Mouse (Mus musculus): ENCODE results near the gene Myh7. TPM values are rescaled to one million over a fixed set of nuclear protein-coding genes. Genes with fewer than 3 reads are reported as not detected.

The Myh7 gene
- polyA plus RNA-seq, 1 experiment from 2014 or later, result 4.4 TPM

MicroRNAs encoded within 50 kb of the gene (microRNA counts, 519-probe panel; counts per million panel counts)
- microRNA mmu-miR-208a (1,763 counts per million, percentile 10 among the panel's probes with 10 or more counts), microRNA mmu-miR-208b (31.7 counts per million)

Small RNAs within 50 kb of the gene (microRNA-seq; reads per million reads assigned to microRNA genes)
- gene Mir208a, result 3.1 reads per million, percentile 15 among the genes with 10 or more reads in this experiment
- 34.0 reads per million, percentile 44 among the genes with 10 or more reads in this experiment for gene Mir208b

Other genes starting within 250 kb of the Myh7 start
- 12.8 and 14.2 TPM in 2 replicates for gene Slc7a8, start 212.7 kb downstream of the Myh7 start, polyA plus RNA-seq (2015; fragmentation: Nextera tagmentation; extraction: Ambion mirVana)
- not detected in 2 replicates for gene Rnf212b, start 180.5 kb downstream of the Myh7 start, polyA plus RNA-seq (2015; fragmentation: Nextera tagmentation; extraction: Ambion mirVana)
- 18.0 and 18.3 TPM in 2 replicates for gene Homez, start 123.7 kb downstream of the Myh7 start, polyA plus RNA-seq (2015; fragmentation: Nextera tagmentation; extraction: Ambion mirVana)
- 1.9 and 2.2 TPM in 2 replicates for gene Ppp1r3e, start 117.1 kb downstream of the Myh7 start, polyA plus RNA-seq (2015; fragmentation: Nextera tagmentation; extraction: Ambion mirVana)
- gene Bcl2l2, start 111.2 kb downstream of the Myh7 start, polyA plus RNA-seq (2015; fragmentation: Nextera tagmentation; extraction: Ambion mirVana), result 4.0 and 4.7 TPM in 2 replicates
- gene Gm20521, start 111.2 kb downstream of the Myh7 start, polyA plus RNA-seq (2015; fragmentation: Nextera tagmentation; extraction: Ambion mirVana), result 0.14 and 0.75 TPM in 2 replicates
- gene Pabpn1, start 102.1 kb downstream of the Myh7 start, polyA plus RNA-seq (2015; fragmentation: Nextera tagmentation; extraction: Ambion mirVana), result 144 and 157 TPM in 2 replicates
- gene Slc22a17, start 81.5 kb downstream of the Myh7 start, polyA plus RNA-seq (2015; fragmentation: Nextera tagmentation; extraction: Ambion mirVana), result 47.6 and 53.8 TPM in 2 replicates
- gene Efs, start 68.5 kb downstream of the Myh7 start, polyA plus RNA-seq (2015; fragmentation: Nextera tagmentation; extraction: Ambion mirVana), result 29.1 and 32.1 TPM in 2 replicates
- not detected in 2 replicates for gene Il25, start 61.9 kb downstream of the Myh7 start, polyA plus RNA-seq (2015; fragmentation: Nextera tagmentation; extraction: Ambion mirVana)
- 0.96 and 2.0 TPM in 2 replicates for gene Cmtm5, start 58.4 kb downstream of the Myh7 start, polyA plus RNA-seq (2015; fragmentation: Nextera tagmentation; extraction: Ambion mirVana)
- 1.6 TPM in 2 replicates for gene Myh6, start 27.7 kb downstream of the Myh7 start, polyA plus RNA-seq (2015; fragmentation: Nextera tagmentation; extraction: Ambion mirVana)
- gene Gm17428, start 17.7 kb downstream of the Myh7 start, polyA plus RNA-seq (2015; fragmentation: Nextera tagmentation; extraction: Ambion mirVana), result not detected in 2 replicates
- 79.5 and 85.4 TPM in 2 replicates for gene Ngdn, start 20.8 kb upstream of the Myh7 start, polyA plus RNA-seq (2015; fragmentation: Nextera tagmentation; extraction: Ambion mirVana)
- gene Zfhx2, start 97.7 kb upstream of the Myh7 start, polyA plus RNA-seq (2015; fragmentation: Nextera tagmentation; extraction: Ambion mirVana), result 6.0 and 6.5 TPM in 2 replicates
- 21.0 and 21.5 TPM in 2 replicates for gene Thtpa, start 100.2 kb upstream of the Myh7 start, polyA plus RNA-seq (2015; fragmentation: Nextera tagmentation; extraction: Ambion mirVana)
- 15.9 and 18.9 TPM in 2 replicates for gene Ap1g2, start 112.0 kb upstream of the Myh7 start, polyA plus RNA-seq (2015; fragmentation: Nextera tagmentation; extraction: Ambion mirVana)
- gene Jph4, start 122.3 kb upstream of the Myh7 start, polyA plus RNA-seq (2015; fragmentation: Nextera tagmentation; extraction: Ambion mirVana), result 0.59 and 1.2 TPM in 2 replicates
- gene Dhrs2, start 227.4 kb upstream of the Myh7 start, polyA plus RNA-seq (2015; fragmentation: Nextera tagmentation; extraction: Ambion mirVana), result 0.23 TPM in 1 of 2 replicates, not detected in the other

Measured in kidney, embryonic 15.5 days (tissue).